Mouse (Mus musculus) ES-Bruce4 (cell line): Measurements from ENCODE around the gene Gm3138. TPM values are rescaled to one million over a fixed set of nuclear protein-coding genes. Genes with fewer than 3 reads are reported as not detected.
"Not testable (repeated sequence)": the region's sequence is repeated elsewhere in the genome, so short reads cannot be mapped to it uniquely, and the experiment has no call there.

Source experiments
- H3K27ac ChIP-seq: 2 replicates; pipeline ENCODE4 v1.5.1; 2012; ENCODE audit warnings: low read length, inconsistent platforms; ENCODE audit not compliant: insufficient read depth
- H3K27me3 ChIP-seq: 2 replicates; pipeline ENCODE4 v1.6.1; 2012; ENCODE audit warnings: mild to moderate bottlenecking, low read length, inconsistent platforms; ENCODE audit not compliant: control insufficient read depth, poor library complexity, insufficient read depth, severe bottlenecking
- H3K36me3 ChIP-seq: 2 replicates; pipeline ENCODE4 v1.6.1; 2012; ENCODE audit warnings: inconsistent platforms, mild to moderate bottlenecking, low read length, moderate library complexity; ENCODE audit not compliant: control insufficient read depth, poor library complexity, insufficient read depth, severe bottlenecking
- H3K4me1 ChIP-seq: one replicate; pipeline ENCODE4 v1.8.1; 2011; ENCODE audit warnings: low read length; ENCODE audit not compliant: control insufficient read depth, insufficient read depth
- H3K4me3 ChIP-seq: 2 replicates; pipeline ENCODE4 v1.5.1; 2011; ENCODE audit warnings: low read depth, mild to moderate bottlenecking, low read length
- H3K9ac ChIP-seq: 2 replicates; pipeline ENCODE4 v1.6.1; 2012; ENCODE audit warnings: low read depth, mild to moderate bottlenecking, inconsistent platforms; ENCODE audit not compliant: poor library complexity, severe bottlenecking
- H3K9me3 ChIP-seq: replicated peaks from 2 replicates; pipeline ENCODE4 v1.6.1; 2012; ENCODE audit warnings: mild to moderate bottlenecking, low read length, inconsistent platforms; ENCODE audit not compliant: control insufficient read depth, poor library complexity, insufficient read depth, severe bottlenecking
- polyA plus RNA-seq: library from polyadenylated mRNA; stranded (reverse); fragments of >200 nt; gene quantifications from 2 replicates; pipeline ENCODE4 v1.2.4, GENCODE M21; 2011; ENCODE audit warnings: low read depth; ENCODE audit not compliant: missing spikeins, insufficient read depth, insufficient read length

Gene Gm3138
- not detected in 2 replicates for polyA plus RNA-seq

DNA sequence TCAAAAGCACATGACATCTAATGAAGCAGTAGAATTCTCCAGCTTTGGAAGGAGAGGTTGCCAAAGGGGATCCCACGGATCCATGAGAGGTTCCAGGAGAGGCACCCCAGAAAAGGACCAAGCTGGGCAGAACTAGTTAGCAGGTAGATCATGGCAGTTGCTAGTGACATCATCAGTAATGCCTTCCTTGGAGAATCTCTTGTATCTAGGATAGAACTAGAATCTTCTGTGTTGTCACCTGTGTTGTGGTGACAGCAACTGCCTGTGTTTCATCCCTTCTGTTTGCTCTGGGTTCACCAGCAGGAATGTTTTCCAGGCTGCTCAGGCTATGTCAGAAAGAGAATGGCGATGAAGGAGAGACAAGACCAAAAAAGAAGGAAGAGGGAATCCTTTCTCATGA is at the start of gene Gm3138:
Gene Gm3138, plus strand, starts transcription at position 301 of the 400 bp plus-strand sequence.
- H3K9me3 ChIP-seq, H3K9ac ChIP-seq, H3K27me3 ChIP-seq, H3K4me3 ChIP-seq, H3K4me1 ChIP-seq, H3K36me3 ChIP-seq, H3K27ac ChIP-seq: not testable (repeated sequence)

DNA sequence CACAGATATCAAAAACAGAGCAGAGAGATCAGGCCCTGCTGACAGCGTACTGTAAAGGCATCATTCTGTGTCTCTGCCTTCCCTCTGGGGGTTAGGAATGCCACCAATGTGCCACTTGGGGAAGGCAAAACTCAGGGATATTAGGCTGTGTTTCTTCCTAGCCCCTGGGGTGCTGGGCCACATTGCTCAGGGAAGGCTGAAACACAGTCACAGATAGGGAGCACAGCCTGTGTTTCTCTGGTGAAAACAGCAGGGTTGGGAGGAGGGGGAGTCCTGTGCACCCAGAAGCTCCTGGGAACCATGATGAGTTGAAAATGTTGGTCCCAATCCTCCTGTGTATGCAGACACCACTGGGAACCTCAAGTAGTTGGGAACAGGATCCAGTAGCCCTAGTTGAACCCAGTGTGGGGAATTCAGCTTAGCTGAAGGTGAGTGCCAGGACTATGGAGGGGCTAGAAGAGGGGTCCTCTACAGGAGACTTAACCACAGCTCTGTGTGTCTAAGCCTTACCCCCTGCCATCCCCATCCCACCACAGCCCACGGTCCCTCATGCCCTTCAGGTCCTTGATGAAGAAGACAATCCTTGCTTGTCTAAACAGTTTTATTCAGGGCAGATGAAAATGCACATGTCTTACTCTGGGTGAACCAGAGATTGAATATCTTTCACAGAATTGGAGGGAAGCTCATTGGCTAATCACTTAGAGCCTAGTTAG is 20.0 kb downstream of the Gm3138 start:
- H3K4me1 ChIP-seq, H3K9ac ChIP-seq, H3K27ac ChIP-seq, H3K4me3 ChIP-seq, H3K9me3 ChIP-seq, H3K36me3 ChIP-seq, H3K27me3 ChIP-seq: not testable (repeated sequence)

DNA sequence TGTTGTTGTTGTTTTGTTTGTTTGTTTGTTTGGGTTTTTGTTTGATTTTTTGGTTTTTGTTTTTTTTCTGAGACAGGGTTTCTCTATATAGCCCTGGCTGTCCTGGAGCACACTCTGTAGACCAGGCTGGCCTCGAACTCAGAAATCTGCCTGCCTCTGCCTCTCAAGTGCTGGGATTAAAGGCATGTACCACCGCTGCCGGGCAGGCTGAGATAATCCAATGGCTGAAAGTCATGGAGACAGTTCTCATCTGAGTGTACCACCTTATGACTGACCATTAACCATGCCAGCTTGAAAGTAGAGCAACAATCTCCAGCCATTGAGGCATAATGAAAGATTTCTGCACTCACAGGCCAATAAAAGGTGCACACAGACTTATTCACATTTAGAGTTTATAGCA is 30.4 kb downstream of the Gm3138 start:
- H3K9ac ChIP-seq, H3K36me3 ChIP-seq, H3K4me1 ChIP-seq, H3K9me3 ChIP-seq, H3K27ac ChIP-seq, H3K27me3 ChIP-seq, H3K4me3 ChIP-seq: not testable (repeated sequence)

Other genes starting within 250 kb of the Gm3138 start
- gene Gm5796, start 225.7 kb upstream of the Gm3138 start, polyA plus RNA-seq: not detected in 2 replicates
- gene Gm3115, start 165.5 kb upstream of the Gm3138 start, polyA plus RNA-seq: not detected in 2 replicates
- not detected in 2 replicates for gene Gm8108, start 139.1 kb upstream of the Gm3138 start, polyA plus RNA-seq
- not detected in 2 replicates for gene Gm3127, start 84.6 kb upstream of the Gm3138 start, polyA plus RNA-seq
- gene Gm2974, start 67.1 kb upstream of the Gm3138 start, polyA plus RNA-seq: not detected in 2 replicates
- gene Gm3149, start 67.7 kb downstream of the Gm3138 start, polyA plus RNA-seq: not detected in 2 replicates
- not detected in 2 replicates for gene 2610042L04Rik, start 85.1 kb downstream of the Gm3138 start, polyA plus RNA-seq
- gene Gm3159, start 147.9 kb downstream of the Gm3138 start, polyA plus RNA-seq: not detected in 2 replicates
- 1.2 TPM in 1 of 2 replicates, not detected in the other for gene Gm3164, start 165.8 kb downstream of the Gm3138 start, polyA plus RNA-seq
- 1.5 TPM in 1 of 2 replicates, not detected in the other for gene Gm3173, start 181.4 kb downstream of the Gm3138 start, polyA plus RNA-seq
- not detected in 2 replicates for gene Gm3182, start 232.1 kb downstream of the Gm3138 start, polyA plus RNA-seq